Mouse (Mus musculus): ENCODE measurements around the gene Adra2c.

Gene Adra2c

DNA sequence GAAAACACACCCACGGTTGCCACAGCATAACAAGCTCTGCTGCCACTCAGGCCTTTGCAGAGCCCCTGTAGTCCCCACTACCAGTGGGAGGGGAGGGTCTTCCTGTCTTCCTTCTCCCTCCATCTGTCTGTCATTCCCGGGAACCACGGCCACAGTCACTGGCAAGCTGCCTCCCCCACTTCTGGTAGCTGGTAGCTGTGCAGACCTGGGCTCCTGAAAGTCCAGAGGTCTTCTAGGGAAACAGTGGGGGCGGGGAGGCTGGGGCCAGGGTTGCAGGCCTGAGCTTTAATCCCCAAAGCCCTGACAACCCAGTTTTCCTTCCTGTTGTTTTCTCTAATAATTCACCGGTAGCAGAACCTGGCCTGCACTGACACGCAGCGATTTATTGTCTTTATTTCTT lies 31.7 kb downstream of the Adra2c start:
- no peak for DNase-seq (ENCODE audit: low spot score in 2 of 2)

DNA sequence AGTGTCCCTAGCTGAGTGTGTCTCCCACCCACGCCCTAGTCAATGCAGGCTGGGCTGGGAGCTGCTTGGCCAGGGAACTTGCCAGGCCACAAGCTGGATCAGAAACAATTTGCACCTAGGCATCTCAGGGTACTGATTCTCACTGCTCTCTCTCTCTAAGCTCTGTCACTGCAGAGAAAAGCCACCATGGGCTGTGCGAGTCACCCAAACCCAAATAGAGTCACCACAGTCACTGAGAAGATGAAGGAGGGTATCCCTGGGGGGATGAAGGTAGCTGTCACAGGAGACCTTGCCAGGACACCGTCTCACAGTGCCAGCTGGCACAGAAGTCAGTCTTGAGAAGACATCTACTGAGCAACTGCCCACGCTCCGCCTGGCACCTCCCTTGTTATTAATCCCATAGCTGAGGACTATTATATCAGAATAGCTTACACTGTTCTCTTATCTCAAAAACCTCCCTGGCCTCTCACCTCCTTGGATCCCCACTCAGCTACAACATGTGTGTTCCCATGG lies 33.7 kb downstream of the Adra2c start:
- no peak for DNase-seq (ENCODE audit: low spot score in 2 of 2)

DNA sequence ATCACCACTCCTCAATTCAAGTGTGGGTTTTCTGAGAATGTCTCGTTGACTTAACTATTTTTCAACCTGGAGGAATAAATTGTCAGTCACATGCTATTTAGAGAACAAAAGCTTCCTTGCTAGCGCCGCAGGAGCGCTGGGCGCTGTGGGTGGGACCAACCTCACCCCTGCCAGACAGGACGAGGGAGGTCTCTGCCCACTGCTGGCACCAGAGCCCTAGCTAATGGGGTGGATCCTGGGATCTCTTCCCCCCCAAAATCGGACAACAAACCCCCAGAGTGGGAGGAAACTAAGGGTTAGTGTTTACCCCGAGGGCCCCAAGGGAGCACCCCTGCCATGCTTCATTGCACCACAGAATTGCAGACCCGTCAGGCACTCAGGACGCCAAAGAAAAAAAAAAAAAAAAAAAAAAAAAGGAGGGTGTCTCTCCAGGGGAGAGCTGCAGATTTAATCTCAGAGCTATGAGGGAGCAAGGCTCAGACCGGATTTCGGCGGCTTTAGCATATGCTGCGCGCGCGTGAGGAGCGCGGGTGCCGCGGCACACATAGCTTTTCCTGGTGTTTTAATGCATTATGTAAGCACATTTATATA lies 35.2 kb downstream of the Adra2c start:
- DNase-seq (ENCODE audit: low spot score in 2 of 2), result no peak

DNA sequence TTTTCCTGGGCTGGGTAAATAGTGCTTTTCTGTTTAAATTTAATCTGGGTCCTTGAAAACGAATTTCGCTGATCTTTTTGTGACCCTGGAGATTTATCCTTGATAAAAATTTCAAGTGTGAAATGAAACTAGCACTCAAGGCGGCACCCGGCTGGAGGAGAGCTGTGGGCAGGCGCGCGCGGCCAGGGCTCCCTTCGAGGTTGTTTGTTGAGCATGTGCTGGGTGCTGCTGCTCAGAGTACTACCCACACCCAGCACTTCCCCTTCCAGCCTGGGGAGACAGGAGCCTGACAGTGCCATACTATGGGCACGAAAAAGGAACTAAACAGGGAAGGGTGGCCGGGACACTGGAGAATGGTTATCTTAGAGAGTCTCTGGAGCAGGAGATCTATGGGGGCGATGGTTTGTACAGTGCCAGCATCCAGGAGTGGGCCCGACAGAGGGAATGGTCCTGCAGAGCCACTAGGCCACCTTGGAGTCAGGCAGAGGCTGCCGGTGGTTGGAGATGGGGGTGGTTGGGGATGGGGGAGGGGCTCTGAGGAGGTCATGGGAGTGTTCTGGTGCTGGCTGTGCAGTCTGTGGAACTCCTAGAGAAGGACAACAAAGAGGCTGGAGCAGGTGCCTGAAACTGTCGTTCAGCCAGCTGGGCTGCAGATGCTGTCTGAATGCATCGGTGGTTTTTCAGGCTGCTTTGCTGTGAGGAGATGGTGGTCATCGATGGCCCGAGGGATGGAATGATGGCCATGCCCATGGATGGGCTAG lies 35.9 kb downstream of the Adra2c start:
- no peak for DNase-seq (ENCODE audit: low spot score in 2 of 2)

DNA sequence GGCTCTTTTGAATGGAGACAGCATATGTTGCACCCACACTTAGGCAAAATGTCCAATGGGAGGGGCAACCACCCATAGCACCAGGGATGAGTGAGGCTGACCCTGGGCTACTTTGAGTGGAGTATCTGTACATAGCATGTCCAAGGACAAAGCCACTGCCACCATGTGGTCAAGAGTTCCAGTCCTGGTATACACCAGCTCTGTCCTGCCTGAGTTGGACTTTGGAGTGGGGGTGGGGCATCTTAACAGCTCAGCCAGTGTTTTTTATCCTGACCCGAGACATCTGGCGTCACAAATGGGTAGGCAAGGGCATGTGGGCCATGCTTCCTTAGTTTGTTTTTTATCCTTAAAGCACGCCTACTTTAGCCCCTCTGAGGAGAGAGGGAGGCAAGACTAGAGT lies 36.5 kb downstream of the Adra2c start:
- DNase-seq (ENCODE audit: low spot score in 2 of 2), result no peak

DNA sequence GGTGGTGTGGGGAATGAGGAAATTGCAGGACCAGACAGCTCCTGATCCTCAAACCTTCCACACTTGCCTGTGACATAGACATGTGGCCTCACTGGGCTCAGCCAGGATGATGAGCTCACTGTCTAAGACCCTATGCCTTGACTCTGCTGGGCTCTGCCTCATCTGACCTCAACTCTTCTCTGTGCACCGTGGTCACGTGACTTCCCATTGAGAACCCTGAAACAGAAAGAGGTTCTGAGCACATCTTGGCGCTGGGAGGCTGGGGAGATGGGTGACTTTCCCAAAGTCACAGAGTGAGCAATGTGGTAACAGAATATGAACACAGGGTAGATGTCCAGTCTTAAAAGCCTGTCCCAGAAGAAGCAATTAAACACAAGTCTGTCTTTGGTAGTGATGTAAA lies 37.1 kb downstream of the Adra2c start:
- no peak for DNase-seq (ENCODE audit: low spot score in 2 of 2)

DNA sequence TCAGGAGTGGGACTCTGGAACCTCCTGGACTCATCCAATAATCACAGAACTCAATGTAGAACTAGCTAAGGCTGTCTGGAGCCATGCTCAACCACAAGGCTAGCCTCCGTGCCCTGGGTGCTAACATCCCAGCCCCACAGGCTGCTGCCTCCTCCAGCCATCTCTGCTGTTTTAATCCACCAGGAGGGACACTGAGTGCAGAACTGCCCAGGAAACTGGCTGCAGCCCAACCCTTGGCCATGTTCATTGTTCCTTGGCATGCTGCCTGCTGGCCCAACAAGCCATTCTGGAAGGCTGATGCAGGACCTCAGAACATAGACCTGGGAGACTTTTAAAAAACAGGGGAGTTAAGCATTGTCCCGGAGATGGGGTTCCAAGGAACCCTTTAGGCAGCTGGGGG lies 42.5 kb downstream of the Adra2c start:
- peak; percentile 19 to 45 for DNase-seq (ENCODE audit: low spot score in 2 of 2)

DNA sequence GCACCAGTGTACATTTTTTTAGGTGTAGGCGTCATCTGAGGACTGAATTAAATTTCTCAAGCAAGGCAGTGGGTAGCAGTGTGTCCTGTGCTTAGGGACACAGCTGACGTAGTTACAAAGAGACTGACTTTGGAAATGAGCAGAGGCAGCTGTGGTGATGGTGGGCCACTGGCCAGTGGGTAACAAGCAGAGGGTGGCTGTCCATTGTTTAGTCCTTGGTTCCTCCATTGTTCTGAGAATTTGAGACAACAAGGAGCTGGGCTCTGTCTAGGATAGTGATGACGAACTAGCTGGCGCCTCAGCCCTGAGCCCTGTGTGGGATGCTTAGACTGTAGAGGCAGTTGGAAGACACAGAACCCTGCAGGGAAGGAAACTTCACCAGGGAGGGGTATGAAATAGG lies 52.7 kb downstream of the Adra2c start:
- DNase-seq (ENCODE audit: low spot score in 2 of 2), result no peak

Measured in urinary bladder, adult 18-20 months (tissue).